Mouse (Mus musculus) cerebellum, adult 9-10 months (tissue): Measurements from ENCODE around the gene Nuak1.

Source experiments
- DNase-seq: peaks from one replicate; pipeline ENCODE4 v3.0.0; 2022

Gene Nuak1

GRCm38 (mm10) chr10:84376346-84376745, 64.1 kb downstream of the Nuak1 start:
- no peak for DNase-seq

DNA sequence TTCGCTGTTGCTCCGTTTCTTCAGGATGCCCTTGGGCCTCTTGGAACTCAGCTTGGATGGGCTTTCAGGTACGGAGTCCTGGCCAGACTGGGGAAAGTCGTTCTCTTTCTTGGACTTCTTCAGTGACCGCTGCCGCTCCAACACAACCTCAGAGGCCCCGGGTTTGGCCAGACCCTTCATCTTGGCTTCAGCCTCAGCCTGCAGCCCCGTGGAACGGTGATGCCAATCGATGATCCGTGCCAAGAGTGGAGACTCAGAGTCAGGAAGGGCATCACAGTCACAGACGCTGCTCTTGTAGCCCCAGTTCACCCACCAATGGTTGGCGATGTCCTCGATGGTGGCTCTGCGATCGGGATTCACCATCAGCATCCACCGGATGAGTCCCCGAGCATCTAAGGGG, 65.4 kb downstream of the Nuak1 start:
- no peak for DNase-seq

DNA sequence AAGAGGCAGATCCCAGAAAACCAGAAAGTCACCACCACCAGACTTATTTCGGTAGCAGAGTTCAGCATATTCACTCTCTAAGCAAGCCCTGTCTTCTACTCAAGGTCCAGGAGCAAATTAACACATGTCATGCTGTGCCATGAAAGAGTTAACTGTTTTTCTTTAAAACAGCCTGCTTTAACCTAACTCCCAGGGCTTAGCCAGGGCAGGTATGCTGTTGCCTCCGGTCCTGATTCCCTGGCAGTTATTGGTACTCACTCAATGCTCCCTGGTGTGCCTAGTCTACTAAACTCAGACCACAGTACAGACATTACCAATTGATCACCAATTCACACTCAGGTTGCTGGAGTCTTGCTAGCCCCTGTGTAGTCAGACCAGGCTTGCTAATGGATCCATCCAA, 66.9 kb downstream of the Nuak1 start:
- DNase-seq: no peak

GRCm38 (mm10) chr10:84372161-84373095, 68.0 kb downstream of the Nuak1 start:
- no peak for DNase-seq

DNA sequence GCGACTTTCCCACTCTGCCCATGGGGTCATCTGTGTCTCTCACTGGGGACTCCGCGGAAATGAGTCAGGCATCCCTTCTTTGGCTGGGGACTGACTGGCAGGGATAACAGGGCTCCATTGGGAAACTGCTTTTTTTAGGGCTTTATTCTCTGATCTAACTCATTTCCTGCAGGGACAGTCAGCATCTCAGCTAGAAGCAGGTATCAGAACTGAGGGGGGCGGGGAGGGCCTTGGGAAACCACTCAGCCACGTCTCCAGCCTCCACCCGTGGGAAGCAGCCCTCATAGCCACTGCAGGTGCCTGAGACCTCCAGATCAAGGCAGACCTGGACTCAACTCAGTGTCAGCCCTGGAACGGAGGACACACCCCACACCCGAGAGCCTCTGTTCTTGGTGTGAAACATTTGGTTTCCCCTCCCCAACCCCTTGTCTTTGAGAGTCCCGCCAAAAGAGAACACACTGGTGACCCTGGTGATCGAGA, 68.7 kb downstream of the Nuak1 start:
- peak; percentile 85 for DNase-seq

DNA sequence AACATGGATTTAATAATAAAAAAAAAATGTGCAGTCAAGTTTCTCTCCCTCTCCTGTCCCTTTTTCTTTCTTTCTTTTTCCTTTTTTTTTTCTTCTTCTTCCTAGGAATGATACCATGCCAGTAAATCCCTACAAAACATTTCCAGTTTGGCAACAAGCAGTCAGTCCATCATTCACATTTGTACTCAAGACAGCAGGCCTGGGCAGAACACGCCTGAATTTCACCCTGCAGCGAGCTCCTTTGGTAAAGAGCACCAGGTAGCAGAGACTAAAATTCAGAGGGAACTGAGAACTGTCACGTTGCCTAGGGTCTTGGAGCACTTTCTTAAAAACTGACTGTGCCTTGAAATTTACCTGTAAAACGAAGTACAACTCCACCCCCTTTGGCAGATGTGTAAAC, 69.2 kb downstream of the Nuak1 start:
- no peak for DNase-seq

DNA sequence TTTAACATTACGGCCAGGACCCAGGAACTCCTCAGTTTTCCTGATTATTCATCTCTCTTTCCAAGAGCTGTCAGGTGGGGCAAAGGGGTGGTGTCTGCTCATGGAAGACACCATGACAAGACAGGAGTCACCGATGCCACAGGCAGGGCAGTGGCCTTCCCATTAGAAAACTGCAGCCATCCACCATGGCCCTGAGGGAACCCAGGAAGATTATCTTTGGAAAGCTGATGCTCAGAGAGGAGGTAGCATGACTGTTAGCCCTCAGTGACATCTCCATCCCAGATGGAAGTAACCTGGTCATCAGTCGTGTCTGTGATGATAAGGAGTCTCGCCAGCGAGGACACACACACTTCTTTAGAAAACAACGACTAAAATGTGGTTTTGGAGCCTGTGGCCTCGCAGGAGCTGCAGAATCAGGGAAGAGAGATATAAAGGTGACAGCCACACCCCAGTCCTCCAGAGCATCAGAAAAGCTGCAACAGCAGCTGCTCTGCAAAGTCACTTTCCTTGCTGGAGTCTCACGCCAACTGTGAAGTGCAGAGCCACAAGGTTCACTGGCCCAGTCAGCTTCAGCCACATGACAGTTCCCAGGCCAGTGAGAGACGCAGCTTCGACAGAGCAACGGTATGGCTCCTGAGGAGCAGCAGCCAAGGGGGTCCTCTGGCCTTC, 70.6 kb downstream of the Nuak1 start:
- DNase-seq: no peak

DNA sequence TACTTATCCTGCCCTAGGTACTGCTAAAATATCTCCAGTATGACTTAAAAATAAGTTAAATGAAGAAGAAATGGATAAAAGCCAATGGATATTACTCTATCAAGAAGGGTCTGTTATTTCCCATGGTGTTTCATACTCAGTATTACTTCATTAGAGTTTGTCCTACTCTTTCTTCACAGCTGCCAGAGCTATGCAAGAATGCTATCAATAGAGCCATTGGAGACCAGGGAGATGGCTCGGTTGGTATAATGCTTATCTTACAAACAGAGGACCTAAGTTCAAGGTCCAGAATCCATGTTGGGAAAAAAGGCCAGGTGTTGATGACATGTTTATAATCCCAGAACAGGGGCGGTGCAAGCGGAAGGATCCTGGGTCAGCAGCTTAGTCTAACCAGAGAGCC, 72.2 kb downstream of the Nuak1 start:
- no peak for DNase-seq

DNA sequence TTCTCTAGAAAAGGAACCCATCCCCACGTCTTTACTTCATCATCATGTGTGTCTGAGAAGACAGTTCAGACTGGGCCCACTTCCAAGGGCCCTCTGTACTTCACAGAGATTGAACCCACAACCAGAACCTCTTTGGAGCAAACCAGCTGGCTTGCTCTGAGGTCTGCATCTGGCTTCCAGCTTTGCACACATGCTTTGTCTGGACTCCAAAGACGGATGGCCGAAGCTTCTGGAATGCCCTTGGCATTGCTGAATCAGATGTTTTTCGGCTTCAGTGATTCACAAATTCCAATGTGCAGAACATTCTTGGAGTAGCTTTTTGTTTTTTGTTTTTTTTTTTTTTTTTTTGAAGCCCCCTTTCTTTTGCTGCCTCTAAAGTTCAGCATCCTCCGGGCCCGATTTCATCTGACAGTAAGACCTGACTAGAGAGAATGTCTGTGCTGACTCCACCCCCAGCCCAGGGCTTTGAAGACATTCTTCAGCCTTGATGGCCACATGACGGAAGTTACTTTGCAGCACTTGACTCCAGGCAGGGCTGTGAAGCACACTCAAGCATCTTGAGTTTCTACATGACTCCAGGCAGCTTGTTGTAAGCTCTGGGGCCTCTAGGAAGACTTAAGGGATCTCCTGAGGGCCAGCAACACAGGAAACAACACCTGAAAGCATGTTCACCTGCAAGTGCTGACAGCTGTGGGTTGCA, 75.1 kb downstream of the Nuak1 start:
- DNase-seq: no peak

- no peak for DNase-seq
Observed at GRCm38 (mm10) chr10:84363833-84364232, 76.6 kb downstream of the Nuak1 start.

- DNase-seq: no peak
Observed at GRCm38 (mm10) chr10:84360953-84361352, 79.4 kb downstream of the Nuak1 start.

DNA sequence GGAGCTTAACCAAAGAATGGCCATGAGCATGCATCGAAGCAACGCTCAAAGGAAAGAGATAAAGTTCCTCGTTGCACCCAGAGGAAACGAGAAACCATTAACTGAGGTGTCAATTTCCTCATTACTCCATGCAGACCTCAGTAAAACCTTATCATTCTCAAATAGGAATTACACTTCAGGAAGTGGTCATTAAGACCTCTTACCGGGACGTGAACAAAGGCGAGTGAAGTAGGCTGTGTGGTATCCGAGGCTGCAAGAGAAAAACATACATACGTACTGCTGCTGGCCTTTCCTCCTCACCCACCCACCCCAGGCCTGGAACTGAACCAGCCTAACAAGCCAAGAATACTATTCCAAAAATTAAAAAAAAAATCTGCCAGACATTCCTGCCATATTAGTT, 80.0 kb downstream of the Nuak1 start:
- no peak for DNase-seq

DNA sequence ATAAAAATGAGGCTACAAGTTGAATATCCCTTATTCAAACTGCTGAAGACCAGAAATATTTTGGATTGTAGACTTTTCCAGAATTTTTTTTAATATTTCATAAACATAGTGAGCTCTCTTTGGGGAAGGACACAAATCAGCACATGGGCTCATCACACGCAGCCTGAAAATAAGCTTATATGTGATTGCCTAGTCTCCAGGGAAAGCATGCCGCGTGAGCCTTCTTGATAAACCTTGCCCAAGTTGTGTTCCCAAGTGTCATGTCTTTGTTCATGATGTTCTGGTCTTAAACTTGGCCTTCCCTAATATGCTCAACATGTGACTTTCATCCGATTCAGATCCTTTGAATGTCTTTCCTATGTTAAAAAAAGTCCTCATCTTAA, 81.7 kb downstream of the Nuak1 start:
- DNase-seq: no peak

GRCm38 (mm10) chr10:84357997-84358737, 82.2 kb downstream of the Nuak1 start:
- DNase-seq: peak; percentile 99

- DNase-seq: no peak
Observed at GRCm38 (mm10) chr10:84357593-84357992, 82.8 kb downstream of the Nuak1 start.

DNA sequence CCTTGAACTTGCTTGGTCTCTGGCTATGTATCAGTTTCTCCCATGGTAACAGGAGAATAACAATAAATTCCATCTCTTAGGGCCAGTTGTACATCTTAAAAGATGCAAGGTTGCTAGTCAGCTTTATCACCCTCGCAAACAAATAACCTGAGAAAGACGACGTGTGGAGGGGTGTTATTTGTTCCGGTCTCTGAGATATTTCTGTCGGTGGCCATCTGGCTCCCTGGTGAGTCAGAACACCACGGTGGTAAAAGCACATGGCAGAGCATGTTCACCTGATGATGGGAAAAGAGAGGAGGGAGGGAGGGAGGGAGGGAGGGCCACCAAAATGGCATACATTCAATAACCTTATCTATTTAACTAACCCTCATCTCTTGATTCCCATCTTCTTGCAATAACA, 86.1 kb downstream of the Nuak1 start:
- DNase-seq: no peak

DNA sequence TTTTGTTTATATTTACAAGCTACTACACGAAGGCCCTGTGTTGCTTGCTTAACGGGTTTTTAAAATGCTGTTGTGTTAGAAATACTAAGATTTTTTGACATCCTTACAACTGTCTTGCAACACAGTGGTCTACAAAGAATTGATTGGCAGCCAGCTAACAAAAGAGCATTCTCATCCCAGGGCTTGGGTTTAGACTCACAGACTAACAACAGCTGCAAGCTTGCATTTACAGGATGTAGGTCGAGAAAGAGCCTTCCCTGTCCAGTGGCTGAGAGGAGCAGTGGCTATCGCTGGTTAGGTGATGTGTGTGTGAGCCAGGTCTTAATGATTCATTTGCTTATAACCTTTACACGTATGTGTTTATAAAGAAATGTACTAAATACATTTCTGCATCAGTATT, 94.7 kb downstream of the Nuak1 start:
- no peak for DNase-seq

DNA sequence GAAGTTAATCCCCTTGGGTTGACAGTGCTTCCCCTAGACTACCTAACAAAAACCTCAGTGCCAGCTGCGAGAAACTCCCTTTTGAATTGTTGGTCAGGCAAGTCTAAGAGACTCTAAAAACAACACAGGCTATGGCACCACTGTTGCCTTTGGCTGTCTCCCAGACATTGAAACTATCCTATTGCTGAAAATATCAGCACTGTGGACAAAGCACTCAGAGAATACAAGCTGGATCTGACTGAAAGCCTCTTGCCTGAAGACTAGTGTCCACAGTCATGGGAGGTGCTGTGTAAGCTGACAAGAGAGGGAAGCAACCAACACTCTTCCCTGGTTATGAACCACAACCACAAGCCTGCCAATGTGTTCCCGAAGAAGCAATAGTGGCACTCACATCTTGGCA, 96.9 kb downstream of the Nuak1 start:
- DNase-seq: no peak

DNA sequence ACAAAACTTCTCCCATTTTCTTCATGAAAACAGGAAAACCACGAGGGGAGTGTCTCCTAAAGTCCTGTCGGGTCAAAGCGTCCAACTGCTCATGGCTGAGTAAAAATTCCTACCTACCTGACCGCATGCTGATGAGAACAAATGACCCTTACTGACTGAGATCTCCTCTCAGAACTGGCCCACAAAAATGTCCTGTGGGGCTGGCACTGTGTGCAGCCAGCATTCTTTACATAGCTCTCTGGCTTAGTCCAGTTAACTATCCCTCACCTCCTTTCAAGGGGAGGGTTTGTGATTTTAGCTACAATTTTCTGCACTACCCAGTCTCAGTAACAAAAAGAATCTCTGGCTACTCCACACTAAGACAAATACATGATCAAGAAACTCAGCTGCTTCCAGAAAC, 100.9 kb downstream of the Nuak1 start:
- DNase-seq: no peak

- no peak for DNase-seq
Observed at GRCm38 (mm10) chr10:84338752-84339151, 101.6 kb downstream of the Nuak1 start.

GRCm38 (mm10) chr10:84335441-84335840, 105.0 kb downstream of the Nuak1 start:
- peak; percentile 38 for DNase-seq

DNA sequence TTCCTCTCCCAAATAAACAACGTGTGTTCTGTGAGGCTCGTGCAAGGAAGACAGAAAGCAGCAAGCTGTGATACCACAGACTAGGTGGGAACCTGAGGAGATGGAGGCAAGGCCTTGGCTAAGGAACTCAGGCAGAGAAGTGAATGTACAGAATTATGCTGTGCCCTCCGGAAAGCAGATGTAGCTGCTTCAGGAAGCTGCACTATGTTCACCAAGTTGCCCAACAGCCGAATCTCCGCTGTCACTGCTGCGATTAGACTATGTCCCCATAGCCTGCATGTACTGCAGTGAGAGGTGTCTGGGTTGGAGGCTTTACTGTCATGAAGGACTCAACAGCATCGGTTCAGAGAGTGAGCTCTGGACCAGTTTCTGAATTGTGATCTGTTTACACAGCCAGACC, 110.6 kb downstream of the Nuak1 start:
- no peak for DNase-seq

- no peak for DNase-seq
Observed at GRCm38 (mm10) chr10:84329336-84329735, 111.1 kb downstream of the Nuak1 start.
